Mouse (Mus musculus) heart, embryonic 16.5 days (tissue): ENCODE measurements at regions not wholly inside any gene's neighbourhood (a gene's known extent, or its start where the extent isn't known, plus 50 kb on each side); places are given as distances from the start of the nearest gene placed in this dataset.
"Not testable (repeated sequence)": the region's sequence is repeated elsewhere in the genome, so short reads cannot be mapped to it uniquely, and the experiment has no call there.

ENCODE experiments used
- ATAC-seq: fragments of 200-750 bp; cut with Nextera tagmentation; replicated peaks from 2 replicates; pipeline ENCODE4 v1.8.0; 2017; ENCODE audit warnings: moderate number of reproducible peaks; ENCODE audit not compliant: insufficient read depth, low FRiP score; ENCODE audit errors: extremely low read depth
- H3K27ac ChIP-seq: fragments of 300-500 bp; sonication (generic); 2 replicates; pipeline ENCODE4 v1.5.1; 2014; ENCODE audit warnings: mild to moderate bottlenecking, low read length, control low read depth, moderate library complexity
- H3K27me3 ChIP-seq: fragments of 300-500 bp; sonication (generic); 2 replicates; pipeline ENCODE4 v1.6.1; 2014; ENCODE audit warnings: low read length, mixed read lengths; ENCODE audit not compliant: control insufficient read depth, insufficient read depth
- H3K36me3 ChIP-seq: fragments of 300-500 bp; sonication (generic); 2 replicates; pipeline ENCODE4 v1.6.1; 2014; ENCODE audit not compliant: control insufficient read depth, insufficient read depth
- H3K4me1 ChIP-seq: fragments of 300-500 bp; sonication (generic); 2 replicates; pipeline ENCODE4 v1.6.1; 2014; ENCODE audit warnings: low read length, mixed read lengths; ENCODE audit not compliant: control insufficient read depth, insufficient read depth
- H3K4me2 ChIP-seq: fragments of 300-500 bp; sonication (generic); 2 replicates; pipeline ENCODE4 v1.6.1; 2014; ENCODE audit warnings: low read depth, mild to moderate bottlenecking, control low read depth, low read length
- H3K4me3 ChIP-seq: fragments of 300-500 bp; sonication (generic); 2 replicates; pipeline ENCODE4 v1.5.1; 2014; ENCODE audit warnings: mild to moderate bottlenecking, control low read depth, low read length
- H3K9ac ChIP-seq: fragments of 300-500 bp; sonication (generic); 2 replicates; pipeline ENCODE4 v1.6.1; 2014; ENCODE audit warnings: low read length, control low read depth
- H3K9me3 ChIP-seq: fragments of 300-500 bp; sonication (generic); replicated peaks from 2 replicates; pipeline ENCODE4 v1.6.1; 2016; ENCODE audit warnings: low read length; ENCODE audit not compliant: control insufficient read depth
- WGBS: fragments of 180-500 bp; shearing (Covaris S2); extraction: QIAGEN DNeasy Blood & Tissue Kit; methylation state at CpG from one replicate; pipeline ENCODE4 v1.1.7; 2014; 5-methylcytosine and 5-hydroxymethylcytosine counted together

- Histone ChIP-seq H3K36me3 (no peaks in the 10 kb centered on the region), H3K9ac (no peak overlapping the region), H3K4me3 (no peak overlapping the region), H3K4me2 (no peak overlapping the region), H3K27me3 (no peaks in the 10 kb centered on the region), H3K27ac (no peak overlapping the region), H3K9me3 (peaks cover 4% of the 10 kb centered on the region; the same call in 1 of the 2 replicates), H3K4me1 (peaks cover 8% of the 10 kb centered on the region; the same call in 1 of the 2 replicates)
- 66% methylated on average over 14 of the region's 14 CpGs for WGBS
- no peak for ATAC-seq
Measured at GRCm38 (mm10) chr13:111309848-111310692, 55.3 kb downstream of the Actbl2 start.

DNA sequence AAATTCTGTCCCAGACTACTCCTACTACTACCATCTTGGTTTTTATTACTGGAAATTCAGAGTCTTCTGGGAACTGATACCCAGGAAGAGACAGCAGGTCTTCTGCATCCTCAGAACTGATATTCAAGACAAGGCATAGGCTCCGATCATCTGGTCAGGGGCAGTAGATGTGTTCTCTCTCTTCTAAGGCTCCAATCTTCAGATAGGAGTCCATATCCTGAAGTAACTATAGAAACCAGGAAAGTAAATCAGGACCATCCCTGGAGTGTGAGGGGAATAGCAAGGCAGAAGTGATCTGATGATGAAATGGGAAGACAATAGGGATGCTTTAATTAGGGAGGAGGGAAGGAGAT is 55.9 kb downstream of the Actbl2 start:
- peaks cover 4% of the 10 kb centered on the region; the same call in 1 of the 2 replicates for H3K9me3 ChIP-seq
- H3K27me3 ChIP-seq, result no peaks in the 10 kb centered on the region
- H3K36me3 ChIP-seq, result no peaks in the 10 kb centered on the region
- H3K27ac ChIP-seq, result no peak overlapping the region
- H3K4me1 ChIP-seq, result peaks cover 8% of the 10 kb centered on the region; the same call in 1 of the 2 replicates
- H3K4me3 ChIP-seq, result no peak overlapping the region
- H3K9ac ChIP-seq, result no peak overlapping the region
- no peak for ATAC-seq
- WGBS, result 97% methylated on average over 1 of the region's 1 CpGs
- H3K4me2 ChIP-seq, result no peak overlapping the region

DNA sequence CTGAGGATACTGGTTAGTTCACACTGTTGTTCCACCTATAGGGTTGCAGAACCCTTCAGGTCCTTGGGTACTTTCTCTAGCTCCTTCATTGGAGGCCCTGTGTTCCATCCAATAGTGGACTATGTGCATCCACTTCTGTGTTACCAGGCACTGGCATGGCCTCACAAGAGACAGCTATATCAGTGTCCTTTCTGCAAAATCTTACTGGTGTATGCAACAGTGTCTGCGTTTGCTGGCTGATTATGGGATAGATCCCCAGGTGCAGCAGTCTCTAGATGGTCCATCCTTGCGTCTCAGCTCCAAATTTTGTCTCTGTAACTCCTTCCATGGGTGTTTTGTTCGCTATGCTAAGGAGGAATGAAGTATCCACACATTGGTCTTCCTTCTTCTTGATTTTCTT is 58.7 kb downstream of the Actbl2 start:
- 82% methylated on average over 3 of the region's 3 CpGs for WGBS
- H3K27ac ChIP-seq, H3K4me3 ChIP-seq, ATAC-seq, H3K36me3 ChIP-seq, H3K9ac ChIP-seq, H3K27me3 ChIP-seq, H3K4me2 ChIP-seq, H3K9me3 ChIP-seq, H3K4me1 ChIP-seq: not testable (repeated sequence)

- H3K4me2 ChIP-seq, H3K4me3 ChIP-seq, H3K9ac ChIP-seq, H3K27me3 ChIP-seq, H3K27ac ChIP-seq, H3K36me3 ChIP-seq, H3K9me3 ChIP-seq, ATAC-seq, H3K4me1 ChIP-seq: not testable (repeated sequence)
- WGBS, result 73% methylated on average over 2 of the region's 2 CpGs
Measured at GRCm38 (mm10) chr13:111317876-111318275, 63.1 kb downstream of the Actbl2 start.

GRCm38 (mm10) chr13:111323206-111323605 is 68.4 kb downstream of the Actbl2 start:
- Histone ChIP-seq H3K9ac (no peak overlapping the region), H3K9me3 (no peaks in the 10 kb centered on the region), H3K4me3 (no peak overlapping the region), H3K27me3 (no peaks in the 10 kb centered on the region), H3K4me2 (no peak overlapping the region), H3K36me3 (no peaks in the 10 kb centered on the region), H3K27ac (no peak overlapping the region), H3K4me1 (no peaks in the 10 kb centered on the region)
- no peak for ATAC-seq
- 50% methylated on average over 8 of the region's 8 CpGs for WGBS

DNA sequence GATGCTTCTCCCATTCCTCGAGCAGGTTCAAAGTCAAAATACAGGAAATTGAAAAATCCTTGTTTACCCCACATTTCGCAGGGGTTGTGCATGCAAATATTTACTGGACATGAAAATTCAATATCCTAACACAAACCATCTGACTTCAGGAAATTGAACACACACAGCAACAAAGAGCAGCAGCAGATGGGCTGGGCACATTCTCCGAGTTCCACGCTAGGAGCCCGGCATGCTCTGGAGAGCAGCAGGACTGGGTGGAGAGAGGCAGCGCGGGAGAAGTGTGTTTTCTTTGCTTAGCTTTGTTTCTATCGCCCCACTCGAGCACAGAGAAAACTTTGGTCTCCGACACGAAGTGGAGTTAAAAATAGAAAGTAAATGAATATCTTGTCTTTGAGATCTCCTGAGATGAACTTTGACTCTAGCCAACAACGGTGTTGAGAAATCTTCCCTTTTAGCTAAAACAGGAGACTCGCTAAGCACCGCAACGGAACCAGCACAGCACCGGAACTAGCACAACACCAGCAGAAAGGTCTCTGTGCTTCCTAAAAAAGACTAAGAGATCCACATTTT is 71.4 kb downstream of the Actbl2 start:
- no peaks in the 10 kb centered on the region for H3K27me3 ChIP-seq
- no peaks in the 10 kb centered on the region for H3K36me3 ChIP-seq
- H3K4me2 ChIP-seq, result no peak overlapping the region
- H3K4me3 ChIP-seq, result no peak overlapping the region
- H3K9me3 ChIP-seq, result no peaks in the 10 kb centered on the region
- H3K27ac ChIP-seq, result no peak overlapping the region
- WGBS, result 50% methylated on average over 16 of the region's 16 CpGs
- ATAC-seq, result no peak
- H3K9ac ChIP-seq, result no peak overlapping the region
- H3K4me1 ChIP-seq, result no peaks in the 10 kb centered on the region

DNA sequence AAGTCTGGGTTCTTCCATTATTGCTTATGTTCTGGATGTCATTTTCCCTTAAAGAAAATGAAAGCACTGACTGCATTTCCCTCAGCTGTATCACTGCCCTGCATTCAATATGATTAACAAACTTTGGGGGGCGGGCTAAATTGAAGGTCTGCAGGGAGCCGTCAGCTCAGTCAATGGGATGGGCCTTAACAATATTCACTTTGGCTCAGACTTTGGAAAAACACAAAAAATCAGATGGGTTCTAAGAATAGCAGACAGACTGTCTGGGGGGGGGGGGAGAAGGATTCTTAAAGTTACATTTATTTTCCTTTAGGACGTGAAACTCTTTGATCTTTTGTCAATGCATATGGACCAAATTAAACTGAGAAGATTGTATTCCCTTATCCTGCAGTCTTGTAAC is 78.2 kb downstream of the Actbl2 start:
- 63% methylated on average over 3 of the region's 3 CpGs for WGBS
- Histone ChIP-seq H3K4me3 (no peak overlapping the region), H3K9me3 (no peaks in the 10 kb centered on the region), H3K27ac (no peak overlapping the region), H3K9ac (no peak overlapping the region), H3K36me3 (no peaks in the 10 kb centered on the region), H3K4me2 (no peak overlapping the region), H3K4me1 (no peaks in the 10 kb centered on the region), H3K27me3 (no peaks in the 10 kb centered on the region)
- no peak for ATAC-seq

- Histone ChIP-seq H3K36me3 (no peaks in the 10 kb centered on the region), H3K4me1 (no peaks in the 10 kb centered on the region), H3K9ac (no peak overlapping the region), H3K9me3 (no peaks in the 10 kb centered on the region), H3K27me3 (no peaks in the 10 kb centered on the region), H3K4me3 (no peak overlapping the region), H3K4me2 (no peak overlapping the region), H3K27ac (no peak overlapping the region)
- ATAC-seq, result no peak
- WGBS, result 80% methylated on average over 4 of the region's 4 CpGs
Measured at GRCm38 (mm10) chr13:111333851-111334250, 79.0 kb downstream of the Actbl2 start.

- Histone ChIP-seq H3K27me3 (no peaks in the 10 kb centered on the region), H3K4me1 (no peaks in the 10 kb centered on the region), H3K9ac (no peak overlapping the region), H3K9me3 (no peaks in the 10 kb centered on the region), H3K36me3 (no peaks in the 10 kb centered on the region), H3K27ac (no peak overlapping the region), H3K4me3 (no peak overlapping the region), H3K4me2 (no peak overlapping the region)
- 63% methylated on average over 22 of the region's 22 CpGs for WGBS
- no peak; the same call in 1 of the 2 replicates for ATAC-seq
Measured at GRCm38 (mm10) chr13:111334258-111335052, 79.6 kb downstream of the Actbl2 start.
